Mouse (Mus musculus): Measurements from ENCODE around the gene Fam221a. TPM values are rescaled to one million over a fixed set of nuclear protein-coding genes. Genes with fewer than 3 reads are reported as not detected.

Gene Fam221a
- polyA plus RNA-seq, 1 experiment from 2014 or later, result 5.5 TPM

- no peak overlapping the region for H3K4me2 ChIP-seq (ENCODE audit: low read depth, low read length, severe bottlenecking)
- H3K36me3 ChIP-seq (ENCODE audit: control insufficient read depth, insufficient read depth, low read length), result no peaks in the 10 kb centered on the region
- no peaks in the 10 kb centered on the region for H3K4me1 ChIP-seq (replicated peaks; ENCODE audit: control insufficient read depth, insufficient read depth, low read length)
- no peak overlapping the region for H3K4me3 ChIP-seq (ENCODE audit: low read depth, low read length)
- 59% methylated on average over 4 of the region's 4 CpGs for WGBS
- no peak for DNase-seq (ENCODE audit: low spot score)
- no peak for ATAC-seq (replicated peaks; ENCODE audit: low FRiP score)
- no peak overlapping the region for H3K27ac ChIP-seq (ENCODE audit: low read depth, low read length)
- no peaks in the 10 kb centered on the region for H3K27me3 ChIP-seq (ENCODE audit: control insufficient read depth, insufficient read depth, low read length)
- no peaks in the 10 kb centered on the region; the same call in 1 of the 2 replicates for H3K9me3 ChIP-seq (ENCODE audit: control insufficient read depth, low read length)
- H3K9ac ChIP-seq (ENCODE audit: low read length), result no peak overlapping the region
Observed at GRCm38 (mm10) chr6:49355171-49355570, 12.4 kb upstream of the Fam221a start.

- Histone ChIP-seq H3K27ac (ENCODE audit: low read depth, low read length) (no peak overlapping the region), H3K36me3 (ENCODE audit: control insufficient read depth, insufficient read depth, low read length) (no peaks in the 10 kb centered on the region), H3K9ac (ENCODE audit: low read length) (no peak overlapping the region), H3K4me2 (ENCODE audit: low read depth, low read length, severe bottlenecking) (no peak overlapping the region), H3K4me1 (replicated peaks; ENCODE audit: control insufficient read depth, insufficient read depth, low read length) (no peaks in the 10 kb centered on the region), H3K27me3 (ENCODE audit: control insufficient read depth, insufficient read depth, low read length) (no peaks in the 10 kb centered on the region), H3K9me3 (ENCODE audit: control insufficient read depth, low read length) (no peaks in the 10 kb centered on the region), H3K4me3 (ENCODE audit: low read depth, low read length) (no peak overlapping the region)
- no peak for ATAC-seq (replicated peaks; ENCODE audit: low FRiP score)
- no peak for DNase-seq (ENCODE audit: low spot score)
Observed at GRCm38 (mm10) chr6:49360420-49360819, 7.1 kb upstream of the Fam221a start.

GRCm38 (mm10) chr6:49368212-49368611 lies 673 bp downstream of the Fam221a start:
- H3K36me3 ChIP-seq (ENCODE audit: control insufficient read depth, insufficient read depth, low read length), result no peaks in the 10 kb centered on the region
- H3K4me2 ChIP-seq (ENCODE audit: low read depth, low read length, severe bottlenecking), result peak overlapping the region; percentile 87
- ATAC-seq (replicated peaks; ENCODE audit: low FRiP score) (no peak), DNase-seq (ENCODE audit: low spot score) (no peak)
- H3K4me3 ChIP-seq (ENCODE audit: low read depth, low read length), result peak overlapping the region; percentile 43
- H3K4me1 ChIP-seq (replicated peaks; ENCODE audit: control insufficient read depth, insufficient read depth, low read length), result peaks cover 4% of the 10 kb centered on the region; the same call in 1 of the 2 replicates
- H3K9ac ChIP-seq (ENCODE audit: low read length), result peak overlapping the region; percentile 75
- no peaks in the 10 kb centered on the region; the same call in 1 of the 2 replicates for H3K27me3 ChIP-seq (ENCODE audit: control insufficient read depth, insufficient read depth, low read length)
- H3K27ac ChIP-seq (ENCODE audit: low read depth, low read length), result no peak overlapping the region
- WGBS, result 47% methylated on average over 3 of the region's 3 CpGs
- H3K9me3 ChIP-seq (ENCODE audit: control insufficient read depth, low read length), result no peaks in the 10 kb centered on the region

DNA sequence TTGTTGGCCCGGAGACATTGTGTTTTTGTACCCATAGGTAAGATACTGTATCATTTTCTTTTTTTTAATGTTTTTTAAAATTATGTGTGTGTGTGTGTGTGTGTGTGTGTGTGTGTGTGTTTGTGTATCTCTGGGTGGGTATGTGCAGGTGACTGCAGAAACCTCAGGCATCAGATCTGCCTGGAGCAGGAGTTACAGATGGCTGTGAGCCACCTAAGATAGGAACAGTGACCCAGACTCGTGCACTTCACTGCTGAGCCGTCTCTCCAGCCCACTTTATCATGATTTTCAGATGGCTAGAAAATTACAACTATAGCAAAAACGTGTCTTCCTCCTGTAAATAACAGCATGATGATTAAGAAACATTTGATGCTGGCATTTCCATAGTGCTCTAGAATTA lies 5.2 kb downstream of the Fam221a start:
- Histone ChIP-seq H3K4me3 (ENCODE audit: low read depth, low read length) (no peak overlapping the region), H3K4me1 (replicated peaks; ENCODE audit: control insufficient read depth, insufficient read depth, low read length) (peaks cover 4% of the 10 kb centered on the region; the same call in 1 of the 2 replicates), H3K36me3 (ENCODE audit: control insufficient read depth, insufficient read depth, low read length) (no peaks in the 10 kb centered on the region), H3K27ac (ENCODE audit: low read depth, low read length) (no peak overlapping the region), H3K9ac (ENCODE audit: low read length) (no peak overlapping the region), H3K27me3 (ENCODE audit: control insufficient read depth, insufficient read depth, low read length) (no peaks in the 10 kb centered on the region; the same call in 1 of the 2 replicates), H3K9me3 (ENCODE audit: control insufficient read depth, low read length) (no peaks in the 10 kb centered on the region), H3K4me2 (ENCODE audit: low read depth, low read length, severe bottlenecking) (no peak overlapping the region)
- no peak for DNase-seq (ENCODE audit: low spot score)
- 81% methylated on average over 4 of the region's 4 CpGs for WGBS
- no peak for ATAC-seq (replicated peaks; ENCODE audit: low FRiP score)

DNA sequence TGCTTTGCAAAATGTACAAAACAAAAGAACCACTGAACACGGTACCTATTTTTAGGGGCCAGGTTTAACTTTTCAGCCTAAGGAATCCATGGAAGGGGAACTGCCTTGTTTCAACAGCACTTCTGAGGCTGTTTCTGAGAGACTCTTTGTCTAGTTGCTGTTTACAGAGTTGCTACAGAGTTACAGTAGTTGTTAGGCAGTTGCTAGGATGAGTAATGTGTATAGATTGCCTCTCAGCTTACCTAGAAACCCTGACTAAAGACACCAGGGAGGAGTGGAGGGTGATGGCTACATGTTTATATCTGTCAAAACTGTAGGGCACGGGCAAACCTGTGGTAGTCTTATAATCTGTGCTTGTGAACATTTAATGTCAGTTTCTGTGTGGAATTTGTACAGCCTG lies 6.4 kb downstream of the Fam221a start:
- no peaks in the 10 kb centered on the region for H3K9me3 ChIP-seq (ENCODE audit: control insufficient read depth, low read length)
- H3K9ac ChIP-seq (ENCODE audit: low read length), result no peak overlapping the region
- no peaks in the 10 kb centered on the region for H3K27me3 ChIP-seq (ENCODE audit: control insufficient read depth, insufficient read depth, low read length)
- no peak overlapping the region for H3K4me2 ChIP-seq (ENCODE audit: low read depth, low read length, severe bottlenecking)
- WGBS, result 88% methylated on average over 2 of the region's 2 CpGs
- ATAC-seq (replicated peaks; ENCODE audit: low FRiP score) (no peak), DNase-seq (ENCODE audit: low spot score) (no peak)
- no peaks in the 10 kb centered on the region for H3K36me3 ChIP-seq (ENCODE audit: control insufficient read depth, insufficient read depth, low read length)
- H3K27ac ChIP-seq (ENCODE audit: low read depth, low read length), result no peak overlapping the region
- H3K4me3 ChIP-seq (ENCODE audit: low read depth, low read length), result no peak overlapping the region
- no peaks in the 10 kb centered on the region for H3K4me1 ChIP-seq (replicated peaks; ENCODE audit: control insufficient read depth, insufficient read depth, low read length)

DNA sequence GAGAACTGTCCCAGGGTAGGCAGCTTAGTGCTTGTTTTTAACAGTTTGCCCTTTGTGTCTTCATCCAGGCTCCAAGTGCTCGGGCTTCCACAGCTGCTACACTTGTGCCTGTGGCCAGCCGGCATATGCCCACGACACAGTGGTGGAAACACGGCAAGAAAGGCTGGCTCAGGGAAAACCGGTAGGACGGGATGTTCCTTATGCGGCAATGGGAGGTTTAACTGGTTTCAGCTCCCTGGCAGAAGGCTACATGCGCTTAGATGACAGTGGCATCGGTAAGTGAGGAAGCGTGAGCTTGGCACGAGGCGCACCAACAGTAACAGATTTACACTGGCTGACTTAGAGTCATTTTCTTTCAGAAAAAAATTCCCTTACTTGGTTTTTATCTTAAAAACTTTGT lies 10.8 kb downstream of the Fam221a start:
- Histone ChIP-seq H3K9me3 (ENCODE audit: control insufficient read depth, low read length) (no peaks in the 10 kb centered on the region), H3K27me3 (ENCODE audit: control insufficient read depth, insufficient read depth, low read length) (no peaks in the 10 kb centered on the region), H3K36me3 (ENCODE audit: control insufficient read depth, insufficient read depth, low read length) (no peaks in the 10 kb centered on the region), H3K27ac (ENCODE audit: low read depth, low read length) (no peak overlapping the region), H3K4me2 (ENCODE audit: low read depth, low read length, severe bottlenecking) (no peak overlapping the region), H3K4me1 (replicated peaks; ENCODE audit: control insufficient read depth, insufficient read depth, low read length) (no peaks in the 10 kb centered on the region), H3K9ac (ENCODE audit: low read length) (no peak overlapping the region), H3K4me3 (ENCODE audit: low read depth, low read length) (no peak overlapping the region)
- DNase-seq (ENCODE audit: low spot score) (no peak), ATAC-seq (replicated peaks; ENCODE audit: low FRiP score) (no peak)
- 73% methylated on average over 12 of the region's 12 CpGs for WGBS

DNA sequence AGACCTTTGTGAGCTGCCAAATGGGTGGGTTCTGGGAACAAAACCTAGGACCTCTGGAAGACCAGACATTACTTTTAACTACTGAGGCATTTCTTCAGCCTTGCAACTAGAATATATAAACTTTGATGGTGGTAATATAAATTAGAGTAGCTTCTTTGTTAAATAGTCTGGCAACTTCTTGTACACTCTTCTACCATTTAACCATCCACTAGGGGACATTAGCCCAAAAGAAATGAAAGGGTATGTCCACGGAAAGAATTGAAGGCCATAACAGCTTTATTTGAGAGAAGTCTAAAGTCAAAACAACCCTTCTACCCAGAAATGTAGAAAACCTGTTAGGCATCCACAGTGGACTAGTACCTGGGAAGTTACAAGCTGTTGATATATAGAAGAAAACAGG lies 26.7 kb downstream of the Fam221a start:
- Histone ChIP-seq H3K9me3 (ENCODE audit: control insufficient read depth, low read length) (no peaks in the 10 kb centered on the region), H3K27me3 (ENCODE audit: control insufficient read depth, insufficient read depth, low read length) (no peaks in the 10 kb centered on the region), H3K4me1 (replicated peaks; ENCODE audit: control insufficient read depth, insufficient read depth, low read length) (no peaks in the 10 kb centered on the region), H3K36me3 (ENCODE audit: control insufficient read depth, insufficient read depth, low read length) (no peaks in the 10 kb centered on the region), H3K4me3 (ENCODE audit: low read depth, low read length) (no peak overlapping the region), H3K27ac (ENCODE audit: low read depth, low read length) (no peak overlapping the region), H3K4me2 (ENCODE audit: low read depth, low read length, severe bottlenecking) (no peak overlapping the region), H3K9ac (ENCODE audit: low read length) (no peak overlapping the region)
- 78% methylated on average over 1 of the region's 1 CpGs for WGBS
- ATAC-seq (replicated peaks; ENCODE audit: low FRiP score) (no peak), DNase-seq (ENCODE audit: low spot score) (no peak)

GRCm38 (mm10) chr6:49395316-49395715 lies 27.8 kb downstream of the Fam221a start, which contains the start of gene Stk31:
TSS of gene Stk31 (plus strand) at chr6:49395604.
- H3K4me1 ChIP-seq (replicated peaks; ENCODE audit: control insufficient read depth, insufficient read depth, low read length), result no peaks in the 10 kb centered on the region
- ATAC-seq (replicated peaks; ENCODE audit: low FRiP score) (no peak), DNase-seq (ENCODE audit: low spot score) (no peak)
- no peak within 1 kb of the TSS for H3K4me3 ChIP-seq (ENCODE audit: low read depth, low read length)
- H3K27ac ChIP-seq (ENCODE audit: low read depth, low read length), result no peak within 1 kb of the TSS
- no peak within 1 kb of the TSS for H3K9ac ChIP-seq (ENCODE audit: low read length)
- H3K4me2 ChIP-seq (ENCODE audit: low read depth, low read length, severe bottlenecking), result no peak within 1 kb of the TSS
- WGBS, result 85% methylated on average over 34 of the region's 34 CpGs
- no peaks in the 10 kb centered on the region for H3K9me3 ChIP-seq (ENCODE audit: control insufficient read depth, low read length)
- no peaks in the 10 kb centered on the region for H3K27me3 ChIP-seq (ENCODE audit: control insufficient read depth, insufficient read depth, low read length)
- H3K36me3 ChIP-seq (ENCODE audit: control insufficient read depth, insufficient read depth, low read length), result no peaks in the 10 kb centered on the region

DNA sequence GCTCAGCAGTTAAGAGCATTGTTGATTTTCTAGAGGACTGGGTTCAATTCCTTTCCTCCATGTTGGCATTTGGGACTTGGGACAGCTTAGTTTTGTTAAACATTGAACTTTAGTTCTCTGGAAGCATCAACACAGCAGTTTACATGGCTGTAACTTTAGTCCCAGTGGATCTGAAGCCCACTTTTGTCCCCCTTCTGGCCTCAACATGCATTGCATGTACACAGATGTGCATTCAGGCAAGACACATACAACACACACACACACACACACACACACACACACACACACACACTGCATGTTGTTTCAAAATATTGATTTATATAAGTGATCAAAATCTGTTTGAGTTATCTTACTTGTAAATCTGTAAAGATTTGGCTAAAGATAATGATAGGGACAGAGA lies 29.9 kb downstream of the Fam221a start:
- Histone ChIP-seq H3K27me3 (ENCODE audit: control insufficient read depth, insufficient read depth, low read length) (no peaks in the 10 kb centered on the region), H3K27ac (ENCODE audit: low read depth, low read length) (no peak overlapping the region), H3K4me3 (ENCODE audit: low read depth, low read length) (no peak overlapping the region), H3K4me2 (ENCODE audit: low read depth, low read length, severe bottlenecking) (no peak overlapping the region), H3K9me3 (ENCODE audit: control insufficient read depth, low read length) (no peaks in the 10 kb centered on the region), H3K9ac (ENCODE audit: low read length) (no peak overlapping the region), H3K36me3 (ENCODE audit: control insufficient read depth, insufficient read depth, low read length) (no peaks in the 10 kb centered on the region), H3K4me1 (replicated peaks; ENCODE audit: control insufficient read depth, insufficient read depth, low read length) (no peaks in the 10 kb centered on the region)
- DNase-seq (ENCODE audit: low spot score) (peak; percentile 62), ATAC-seq (replicated peaks; ENCODE audit: low FRiP score) (no peak)
